ENCODE assay signal across 16 mouse cellular contexts in the genomic region with DNA sequence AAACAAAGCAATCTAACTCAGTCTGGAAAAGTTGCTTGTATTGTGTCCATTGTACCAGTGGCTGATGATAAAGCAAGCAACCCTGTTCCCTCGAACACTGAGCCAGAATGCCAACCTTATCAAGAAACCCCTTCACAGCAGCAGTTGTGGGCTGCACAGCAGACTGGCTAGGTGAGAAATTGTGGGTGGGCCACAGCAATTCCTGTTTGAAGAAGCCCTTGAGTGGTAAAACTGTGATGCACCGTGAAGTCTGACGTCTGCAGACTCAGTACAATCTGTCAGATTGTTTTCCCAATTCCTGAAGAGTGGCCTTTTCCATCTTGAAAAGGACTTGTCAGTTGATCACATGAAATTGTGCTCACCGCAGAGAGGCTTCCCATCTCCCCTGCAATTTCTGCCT.
"Had no signal": no experiment of that assay in that cellular context is flagged by ENCODE, and none has a peak within 500 bp of the region (broad histone marks: within the 10 kb centered on the region; RNA-seq: fewer than 3 reads in every experiment).

No protein-coding gene starts in this region.

- H3K9ac ChIP-seq: intestine, embryonic 15.5 days; kidney, embryonic 15.5 days; limb, embryonic 12.5 days; liver, embryonic 13.5 days; liver, postnatal 0 days; lung, embryonic 15.5 days; stomach, embryonic 15.5 days had no signal

- H3K4me3 ChIP-seq: intestine, embryonic 15.5 days; kidney, embryonic 15.5 days; limb, embryonic 12.5 days; liver, embryonic 13.5 days; lung, embryonic 15.5 days; megakaryocyte, embryonic 14.5 days; stomach, embryonic 15.5 days had no signal

- DNase-seq: kidney, adult 18-20 months; kidney, postnatal 14 days; liver; liver, embryonic 13.5 days; liver, postnatal 0 days; lung, postnatal 14 days; thymus, postnatal 36 days had no signal

- H3K4me1 ChIP-seq: intestine, embryonic 15.5 days; kidney, embryonic 15.5 days; limb, embryonic 12.5 days; liver, embryonic 13.5 days; lung, embryonic 15.5 days; megakaryocyte, embryonic 14.5 days; stomach, embryonic 15.5 days had no signal

- ATAC-seq: intestine, embryonic 15.5 days; liver, postnatal 0 days; midbrain, embryonic 16.5 days had no signal

- H3K36me3 ChIP-seq: intestine, embryonic 15.5 days; kidney, embryonic 15.5 days; limb, embryonic 12.5 days; liver, embryonic 13.5 days; lung, embryonic 15.5 days; stomach, embryonic 15.5 days had no signal

- H3K27me3 ChIP-seq: intestine, embryonic 15.5 days; kidney, embryonic 15.5 days; limb, embryonic 12.5 days; liver, embryonic 13.5 days; lung, embryonic 15.5 days; megakaryocyte, embryonic 14.5 days; stomach, embryonic 15.5 days had no signal

- H3K4me2 ChIP-seq: intestine, embryonic 15.5 days; kidney, embryonic 15.5 days; limb, embryonic 12.5 days; liver, embryonic 13.5 days; lung, embryonic 15.5 days; midbrain, embryonic 11.5 days; stomach, embryonic 15.5 days had no signal

- H3K27ac ChIP-seq: intestine, embryonic 15.5 days; kidney, embryonic 15.5 days; limb, embryonic 12.5 days; liver, embryonic 13.5 days; lung, embryonic 15.5 days; macrophage; stomach, embryonic 15.5 days had no signal

- H3K9me3 ChIP-seq: intestine, embryonic 15.5 days; kidney, embryonic 15.5 days; limb, embryonic 12.5 days; liver, embryonic 13.5 days; lung, embryonic 15.5 days; megakaryocyte, embryonic 14.5 days; stomach, embryonic 15.5 days had no signal
